Mouse (Mus musculus) E14TG2a.4 (cell line): ENCODE results near the gene Krt83.

ENCODE experiments used
- CTCF ChIP-seq: conservative IDR thresholded peaks from 2 replicates; pipeline ENCODE4 v1.5.1; 2014; ENCODE audit warnings: low read length
- POU5F1 ChIP-seq: IDR thresholded peaks from 2 replicates; pipeline ENCODE4 v1.6.1; 2014; ENCODE audit warnings: low read length, borderline replicate concordance

GRCm38 (mm10) chr15:101522556-101523232 lies 31.4 kb upstream of the Krt83 start:
- TF ChIP-seq CTCF (no peak), POU5F1 (no peak)
